Mouse (Mus musculus): Measurements from ENCODE around the gene Katnal1. TPM values are rescaled to one million over a fixed set of nuclear protein-coding genes. Genes with fewer than 3 reads are reported as not detected.

Katnal1 gene
- total RNA-seq (2014; fragmentation: Nextera tagmentation) (13.0 and 19.0 TPM in 2 replicates), total RNA-seq (2017) (11.2 and 23.9 TPM in 2 replicates)

- ATAC-seq (replicated peaks; ENCODE audit: low FRiP score, low TSS enrichment, poor library complexity, severe bottlenecking) = peak; percentile 62
These were observed at the start of gene Katnal1 for GRCm38 (mm10) chr5:148929116-148929449. TSS of gene Katnal1 (minus strand) at chr5:148929320.

DNA sequence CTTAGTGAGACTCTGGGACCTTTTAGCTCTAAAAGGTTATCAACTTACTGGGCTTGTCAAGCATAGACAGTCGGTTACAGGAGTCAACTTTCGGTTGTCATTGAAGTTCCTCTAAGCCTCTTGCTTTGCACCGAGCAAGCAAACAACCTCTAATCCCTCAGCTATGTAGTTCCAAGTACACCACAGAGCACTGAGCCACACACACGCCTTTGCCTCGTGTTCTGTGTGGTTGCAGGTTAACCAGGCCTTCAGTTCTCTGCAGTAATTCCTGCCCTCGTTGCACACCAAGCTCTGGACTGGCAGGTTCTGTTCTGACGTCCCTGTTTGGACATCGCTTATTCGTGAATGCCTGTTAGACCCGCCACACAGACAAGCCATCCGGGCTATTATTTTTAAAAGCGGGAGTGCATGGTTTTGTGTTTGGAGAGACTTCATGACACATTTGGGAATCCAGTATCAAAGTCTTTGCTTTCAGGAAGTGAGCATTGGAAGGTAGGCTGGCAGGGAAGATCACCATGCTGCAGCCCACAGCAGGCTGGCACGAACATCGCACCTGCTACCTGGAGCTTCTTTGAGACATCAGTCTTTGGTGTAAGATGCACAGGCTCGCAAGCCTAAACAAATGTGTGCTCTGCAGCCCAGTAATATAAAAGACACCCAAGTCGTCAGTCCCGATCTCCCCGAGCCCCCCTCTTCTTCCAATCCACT, 49.5 kb upstream of the Katnal1 start:
- no peak for ATAC-seq (replicated peaks; ENCODE audit: low FRiP score, low TSS enrichment, poor library complexity, severe bottlenecking)

DNA sequence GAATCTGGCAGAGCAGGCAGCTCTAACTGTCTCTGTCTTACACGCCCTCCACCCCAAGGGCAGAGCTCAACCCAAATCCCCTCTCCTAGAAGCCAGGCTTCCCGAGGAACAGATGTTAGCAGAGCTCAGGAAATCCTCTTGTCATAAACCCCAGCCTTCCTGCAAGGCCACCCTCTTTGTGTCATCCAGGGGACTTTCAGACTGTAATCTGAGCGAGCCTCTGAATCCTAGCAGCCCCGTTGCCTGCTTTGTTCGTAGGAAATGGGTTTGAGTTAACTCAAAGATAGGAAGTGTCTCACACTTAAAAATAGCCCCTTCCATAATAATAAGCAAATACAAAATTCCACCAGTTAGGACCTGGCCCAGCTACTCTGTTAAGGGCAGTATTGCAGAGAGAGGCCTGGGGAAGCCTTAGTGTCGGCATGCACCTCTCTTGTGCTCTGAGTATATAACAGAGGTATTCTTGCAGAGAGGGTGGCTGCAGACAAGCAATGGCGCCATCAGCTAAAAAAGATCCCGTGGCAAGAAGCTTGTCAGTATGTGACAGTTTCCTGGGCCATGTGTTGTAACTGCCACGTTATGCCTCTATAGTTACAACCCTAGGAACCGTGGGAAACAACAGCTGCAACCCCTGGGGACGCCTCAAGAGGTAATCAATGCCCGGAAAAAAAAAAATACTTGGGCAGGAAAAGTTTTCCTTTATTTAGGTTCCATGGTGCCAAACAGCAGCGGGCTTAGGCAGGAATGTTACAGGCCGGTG, 48.8 kb upstream of the Katnal1 start:
- no peak for ATAC-seq (replicated peaks; ENCODE audit: low FRiP score, low TSS enrichment, poor library complexity, severe bottlenecking)

DNA sequence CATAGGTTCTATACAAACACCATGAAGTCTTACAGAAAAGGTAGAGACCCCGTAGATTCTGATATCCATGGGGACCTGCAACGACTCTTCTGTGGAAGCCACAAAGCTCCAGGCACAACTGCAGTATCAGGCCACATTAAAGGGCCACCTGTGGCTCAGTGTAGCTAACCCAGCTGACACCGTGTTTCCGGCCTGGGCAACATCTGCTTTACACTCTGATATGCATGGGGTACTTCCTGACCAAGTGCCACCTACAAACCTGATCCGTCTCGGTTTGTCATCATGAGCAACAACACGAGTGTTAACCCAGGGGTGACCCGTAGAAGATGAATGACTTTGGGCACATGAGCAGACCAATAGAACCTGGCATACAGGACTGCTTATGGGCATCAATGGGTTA, 47.8 kb upstream of the Katnal1 start:
- no peak for ATAC-seq (replicated peaks; ENCODE audit: low FRiP score, low TSS enrichment, poor library complexity, severe bottlenecking)

GRCm38 (mm10) chr5:148975035-148975434, 45.9 kb upstream of the Katnal1 start:
- no peak for ATAC-seq (replicated peaks; ENCODE audit: low FRiP score, low TSS enrichment, poor library complexity, severe bottlenecking)

DNA sequence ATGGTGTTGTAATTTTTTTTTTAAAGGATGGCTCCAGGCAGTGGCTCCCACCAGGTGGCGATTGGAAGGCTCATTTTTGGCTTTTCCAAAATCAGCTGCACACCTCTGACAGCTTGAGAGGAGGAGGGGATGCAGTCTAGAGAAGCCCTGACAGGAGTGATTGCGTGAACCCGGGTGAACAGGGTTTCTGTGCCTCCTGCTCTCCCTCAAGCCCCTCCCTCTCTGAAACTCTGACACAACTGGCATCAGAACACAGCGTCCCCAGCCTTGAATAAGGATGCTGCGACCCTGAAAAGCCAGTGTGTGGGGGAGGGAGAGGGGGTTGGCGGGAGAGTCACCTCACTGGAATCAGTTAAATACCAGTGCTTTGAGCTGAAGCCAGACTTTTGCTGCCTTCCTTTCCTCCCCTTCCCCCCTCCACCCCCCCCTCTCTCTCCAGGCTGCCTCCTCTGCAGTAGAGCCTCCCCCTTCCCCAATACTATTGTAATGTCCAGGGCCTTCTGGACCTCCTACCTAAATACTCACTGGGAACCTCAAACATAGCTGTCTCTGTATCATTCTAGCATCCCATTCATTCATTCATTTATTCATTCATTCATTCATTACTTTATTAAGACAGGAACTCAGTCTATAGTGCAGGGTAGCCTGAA, 44.0 kb upstream of the Katnal1 start:
- ATAC-seq (replicated peaks; ENCODE audit: low FRiP score, low TSS enrichment, poor library complexity, severe bottlenecking) = no peak

DNA sequence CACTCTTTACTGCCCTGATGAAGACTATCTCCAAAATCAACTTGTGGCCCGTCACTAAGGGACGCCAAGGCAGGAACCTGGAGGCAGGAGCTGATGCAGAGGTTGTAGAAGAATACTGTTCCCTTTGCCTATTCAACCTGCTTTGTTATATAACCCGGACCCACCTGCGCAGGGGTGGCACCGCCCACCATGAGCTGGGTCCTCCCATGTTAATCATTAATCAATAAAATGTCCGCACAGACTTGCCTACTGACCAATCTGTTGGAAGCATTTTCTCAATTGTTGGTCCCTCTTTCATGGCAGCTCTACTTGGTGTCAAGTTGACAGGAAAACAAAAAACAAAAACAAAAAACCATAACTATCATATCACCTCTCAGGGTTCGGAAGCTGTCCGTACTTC, 43.0 kb upstream of the Katnal1 start:
- ATAC-seq (replicated peaks; ENCODE audit: low FRiP score, low TSS enrichment, poor library complexity, severe bottlenecking) = no peak

DNA sequence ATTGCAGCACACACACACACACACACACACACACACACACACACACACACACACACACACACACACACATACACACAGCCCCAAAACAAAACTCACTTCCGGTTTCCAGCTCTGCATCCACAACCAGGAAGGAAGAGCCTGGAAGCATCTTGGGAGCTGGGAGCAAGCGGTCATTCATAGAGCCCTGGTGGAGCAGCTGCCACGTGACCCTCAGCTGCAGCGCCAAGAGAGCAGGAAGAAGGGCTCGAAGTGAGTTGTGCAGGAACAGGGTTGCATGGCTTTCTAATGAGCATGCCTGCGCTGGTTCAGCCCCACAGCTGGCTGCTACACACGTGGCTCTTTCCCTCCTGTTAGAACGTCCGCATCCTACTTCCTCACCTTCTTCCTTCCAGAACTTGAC, 40.5 kb upstream of the Katnal1 start:
- no peak for ATAC-seq (replicated peaks; ENCODE audit: low FRiP score, low TSS enrichment, poor library complexity, severe bottlenecking)

GRCm38 (mm10) chr5:148968958-148969576, 39.9 kb upstream of the Katnal1 start:
- ATAC-seq (replicated peaks; ENCODE audit: low FRiP score, low TSS enrichment, poor library complexity, severe bottlenecking) = no peak

- no peak for ATAC-seq (replicated peaks; ENCODE audit: low FRiP score, low TSS enrichment, poor library complexity, severe bottlenecking)
These were observed 39.1 kb upstream of the Katnal1 start for GRCm38 (mm10) chr5:148968179-148968578.

DNA sequence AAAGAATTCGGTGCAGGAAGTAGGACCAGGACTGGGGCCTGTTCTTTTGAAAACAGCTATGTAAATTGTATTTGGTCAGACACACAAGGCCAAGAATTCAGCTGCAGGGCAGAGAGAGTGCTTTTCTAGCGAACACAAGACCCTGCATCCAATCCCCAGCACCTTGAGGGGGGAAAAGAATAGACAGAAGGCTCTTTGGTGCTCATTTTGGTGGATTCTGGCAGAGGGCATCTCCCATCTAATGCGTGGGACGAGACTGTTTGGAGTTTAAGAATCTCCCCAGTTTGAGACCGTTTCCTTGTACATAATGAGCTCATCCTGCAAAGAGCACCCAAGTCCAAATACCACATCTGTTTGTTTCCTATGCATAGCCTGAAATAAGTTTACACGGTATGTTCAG, 37.3 kb upstream of the Katnal1 start:
- ATAC-seq (replicated peaks; ENCODE audit: low FRiP score, low TSS enrichment, poor library complexity, severe bottlenecking) = 0 out of 2 replicates have a peak, but pooled peaks have one; percentile 8

- peak; percentile 92 for ATAC-seq (replicated peaks; ENCODE audit: low FRiP score, low TSS enrichment, poor library complexity, severe bottlenecking)
These were observed 36.7 kb upstream of the Katnal1 start for GRCm38 (mm10) chr5:148965691-148966333.

- ATAC-seq (replicated peaks; ENCODE audit: low FRiP score, low TSS enrichment, poor library complexity, severe bottlenecking) = no peak
These were observed 36.0 kb upstream of the Katnal1 start for GRCm38 (mm10) chr5:148965089-148965591.

- ATAC-seq (replicated peaks; ENCODE audit: low FRiP score, low TSS enrichment, poor library complexity, severe bottlenecking) = no peak
These were observed 35.1 kb upstream of the Katnal1 start for GRCm38 (mm10) chr5:148964251-148964650.

DNA sequence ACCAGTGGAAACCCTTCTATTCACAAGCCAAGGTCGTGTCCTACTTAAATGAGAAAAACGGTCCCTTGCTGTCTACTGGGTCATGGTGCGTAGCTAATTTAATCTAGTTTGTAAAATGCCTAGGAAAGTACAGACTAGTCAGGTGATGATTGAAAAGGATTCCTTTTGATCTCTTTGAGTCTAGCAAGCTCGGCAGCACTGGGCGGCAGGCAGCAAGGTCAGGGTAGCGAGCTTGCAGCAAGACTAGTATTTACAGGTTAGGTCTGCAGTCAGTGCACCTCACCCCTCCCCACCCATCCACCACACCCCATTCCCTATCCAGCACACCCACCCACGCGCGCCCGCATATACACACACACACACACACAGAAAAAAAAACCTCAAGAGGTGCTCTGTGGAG, 31.1 kb upstream of the Katnal1 start:
- ATAC-seq (replicated peaks; ENCODE audit: low FRiP score, low TSS enrichment, poor library complexity, severe bottlenecking) = no peak

DNA sequence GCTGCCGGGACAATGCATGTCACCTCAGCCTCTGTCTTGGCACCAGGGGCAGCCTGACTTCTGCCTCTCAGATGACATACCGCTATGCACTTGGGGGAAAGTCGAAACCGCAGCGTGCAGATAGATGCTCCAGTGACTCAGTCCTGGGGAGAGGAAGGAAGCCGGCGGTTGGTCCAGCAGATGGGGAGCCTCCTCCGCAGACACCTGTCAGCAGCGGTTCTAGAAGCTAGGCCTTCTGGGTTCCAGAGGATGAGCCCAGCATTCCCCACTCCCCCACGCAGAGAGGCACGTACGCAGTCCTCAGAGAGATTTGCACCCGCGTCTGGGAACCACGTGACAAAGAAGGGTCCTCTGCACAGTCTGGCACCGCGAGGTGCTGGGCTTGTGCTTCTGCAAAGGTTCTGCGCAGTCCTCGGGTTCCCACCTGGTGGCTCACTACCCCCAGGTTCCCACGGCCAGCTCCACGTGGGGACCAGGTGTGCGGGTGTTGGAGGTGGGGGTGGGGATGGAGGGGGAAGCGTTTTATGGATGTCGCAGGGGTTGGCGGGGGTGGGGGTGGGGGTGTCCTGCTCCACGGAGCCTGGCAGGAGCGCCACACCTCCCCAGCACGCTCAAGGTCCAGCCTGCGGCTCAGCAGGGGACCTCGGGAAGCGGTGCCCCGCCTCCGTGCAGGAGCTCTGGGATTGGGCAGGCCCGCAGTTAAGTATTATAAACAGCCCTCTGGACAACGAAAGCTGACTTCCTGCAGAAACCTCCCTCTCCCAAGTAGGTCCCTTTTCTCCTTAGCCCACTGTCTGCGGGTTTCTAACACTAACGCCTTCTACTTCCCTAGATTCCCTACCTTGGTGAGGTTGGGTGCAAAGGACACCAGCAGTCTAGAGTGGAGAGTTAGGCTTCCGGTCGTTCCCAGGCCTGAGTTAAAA, 30.2 kb upstream of the Katnal1 start:
- peak; percentile 66 for ATAC-seq (replicated peaks; ENCODE audit: low FRiP score, low TSS enrichment, poor library complexity, severe bottlenecking)

GRCm38 (mm10) chr5:148958355-148958754, 29.2 kb upstream of the Katnal1 start:
- 0 out of 2 replicates have a peak, but pooled peaks have one; percentile 19 for ATAC-seq (replicated peaks; ENCODE audit: low FRiP score, low TSS enrichment, poor library complexity, severe bottlenecking)

- no peak for ATAC-seq (replicated peaks; ENCODE audit: low FRiP score, low TSS enrichment, poor library complexity, severe bottlenecking)
These were observed 27.9 kb upstream of the Katnal1 start for GRCm38 (mm10) chr5:148956898-148957535.

Measured in megakaryocyte-erythroid progenitor cell, adult 5-6 weeks (primary cell).